Mouse (Mus musculus) brown adipose tissue, adult 24 weeks (tissue): ENCODE data around the gene Snrpa1. TPM values are rescaled to one million over a fixed set of nuclear protein-coding genes. Genes with fewer than 3 reads are reported as not detected.

Source experiments
- H3K27ac ChIP-seq: fragments of 200-500 bp; replicated peaks from 2 replicates; pipeline ENCODE4 v1.5.1; 2012; ENCODE audit warnings: low read depth, mild to moderate bottlenecking, low read length
- H3K4me1 ChIP-seq: fragments of 200-500 bp; 2 replicates; pipeline ENCODE4 v1.6.1; 2012; ENCODE audit warnings: low read length, mixed read lengths; ENCODE audit not compliant: control insufficient read depth, insufficient read depth, insufficient read length
- H3K4me3 ChIP-seq: fragments of 200-500 bp; 2 replicates; pipeline ENCODE4 v1.5.1; 2012; ENCODE audit warnings: low read depth, mild to moderate bottlenecking, low read length, moderate library complexity; ENCODE audit not compliant: insufficient read depth
- polyA plus RNA-seq: library from polyadenylated mRNA; stranded (reverse); fragments of >200 nt; gene quantifications from 2 replicates; pipeline ENCODE4 v1.2.4, GENCODE M21; 2012; ENCODE audit not compliant: missing spikeins, insufficient read depth, insufficient read length

Gene Snrpa1
- polyA plus RNA-seq, 1 experiment, result 20.6 TPM

- H3K4me1 ChIP-seq, result peaks cover 11% of the 10 kb centered on the region
- H3K27ac ChIP-seq, result no peak overlapping the region
- no peak overlapping the region for H3K4me3 ChIP-seq
These were observed 59.2 kb downstream of the Snrpa1 start for GRCm38 (mm10) chr7:66118046-66118445.

GRCm38 (mm10) chr7:66118796-66119195 lies 60.0 kb downstream of the Snrpa1 start:
- no peak overlapping the region for H3K27ac ChIP-seq
- no peak overlapping the region for H3K4me3 ChIP-seq
- peaks cover 11% of the 10 kb centered on the region for H3K4me1 ChIP-seq

- no peak overlapping the region for H3K4me3 ChIP-seq
- H3K27ac ChIP-seq, result no peak overlapping the region
- H3K4me1 ChIP-seq, result peaks cover 9% of the 10 kb centered on the region
These were observed 61.3 kb downstream of the Snrpa1 start for GRCm38 (mm10) chr7:66120139-66120538.

GRCm38 (mm10) chr7:66120702-66121396 lies 62.0 kb downstream of the Snrpa1 start:
- Histone ChIP-seq H3K4me1 (peaks cover 9% of the 10 kb centered on the region), H3K4me3 (no peak overlapping the region), H3K27ac (peak overlapping the region; percentile 51; the same call in 1 of the 2 replicates)

Other genes starting within 250 kb of the Snrpa1 start
- gene Pcsk6, start 197.3 kb upstream of the Snrpa1 start, polyA plus RNA-seq, result 33.4 and 63.6 TPM in 2 replicates
- gene Gm45213, start 15.4 kb upstream of the Snrpa1 start, polyA plus RNA-seq, result not detected in 2 replicates
- 45.9 and 48.0 TPM in 2 replicates for gene Selenos, start 20.6 kb downstream of the Snrpa1 start, polyA plus RNA-seq
- 4.8 and 5.5 TPM in 2 replicates for gene Chsy1, start 50.5 kb downstream of the Snrpa1 start, polyA plus RNA-seq